Mouse (Mus musculus): ENCODE results near the gene Edaradd.

- TF ChIP-seq TAL1 (IDR thresholded peaks at IDR 0.05; ENCODE audit: low read length): no peak
- no peak for TF ChIP-seq GATA1 (IDR thresholded peaks at IDR 0.05; ENCODE audit: low read length)
These were observed 25.5 kb downstream of the Edaradd start for GRCm38 (mm10) chr13:12494750-12495149.
